In the genomic region with DNA sequence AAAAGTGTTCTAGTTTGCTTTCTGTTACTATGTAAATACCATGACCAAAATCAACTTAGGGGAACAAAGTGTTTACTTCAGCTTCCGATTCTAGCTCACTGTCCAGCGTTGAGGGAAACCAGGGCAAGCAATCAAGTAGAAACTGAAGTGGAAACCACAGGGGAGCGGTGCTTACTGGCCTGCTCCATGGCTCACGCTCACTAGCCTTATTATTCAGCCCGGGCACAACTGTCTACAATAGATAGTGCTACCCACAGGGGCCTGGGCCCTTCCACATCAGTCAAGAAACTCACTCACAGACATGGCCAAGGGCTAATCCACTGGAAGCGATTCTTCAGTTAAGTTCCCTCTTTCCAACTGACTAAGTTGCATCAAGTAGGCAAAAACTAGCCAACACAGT, we compare ENCODE assay signal across 14 mouse cellular contexts. TPM values are rescaled to one million over a fixed set of nuclear protein-coding genes. Genes with fewer than 3 reads are reported as not detected.
DNase-seq lines count a peak whose midpoint lies in the region; ATAC-seq and TF ChIP-seq lines count a peak whose summit lies in the region.
"Had no signal": no experiment of that assay in that cellular context is flagged by ENCODE, and none has a peak within 500 bp of the region (broad histone marks: within the 10 kb centered on the region; RNA-seq: fewer than 3 reads in every experiment).

No protein-coding gene starts in this region.

- H3K4me2 ChIP-seq in stomach, postnatal 0 days (replicated peaks; ENCODE audit: low read depth) = peak overlapping the region; percentile 76

- DNase-seq in gastrocnemius, adult 2 months = no peak
- no peak for DNase-seq in gastrocnemius, postnatal 36 days
- peak; percentile 13 for DNase-seq in retina, embryonic 14.5 days (ENCODE audit: low spot score)
- no peak for DNase-seq in retina, postnatal 1 day
- DNase-seq in liver, adult 2 months (ENCODE audit: extremely low read depth, low read depth, low spot score) = peak; percentile 59
- DNase-seq in stomach, postnatal 0 days (ENCODE audit: low spot score) = no peak
- DNase-seq in layer of hippocampus, postnatal 25 days (ENCODE audit: extremely low spot score in 1 of 2, low spot score in 1 of 2) = no peak
- DNase-seq: B cell, adult 2 months; gastrocnemius, postnatal 10 days; lung, adult 2 months had no signal

- no peak for TF ChIP-seq CTCF in gastrocnemius, adult 2 months (IDR thresholded peaks at IDR 0.05)
- no peak for TF ChIP-seq CTCF in liver, adult 2 months (IDR thresholded peaks at IDR 0.05; ENCODE audit: low read depth, low read length)
- TF ChIP-seq CTCF in stomach, postnatal 0 days (IDR thresholded peaks at IDR 0.05; ENCODE audit: low read depth) = no peak

- H3K9ac ChIP-seq in liver, adult 2 months (ENCODE audit: low read depth, low read length) = peak overlapping the region; percentile 32
- H3K9ac ChIP-seq in stomach, postnatal 0 days (ENCODE audit: low read length) = no peak overlapping the region
- H3K9ac ChIP-seq: forebrain, embryonic 12.5 days; midbrain, embryonic 15.5 days had no signal

- H3K27ac ChIP-seq in gastrocnemius, adult 2 months = peak overlapping the region; percentile 98
- H3K27ac ChIP-seq in liver, adult 2 months (replicated peaks; ENCODE audit: insufficient read depth, low read depth, low read length) = peak overlapping the region; percentile 77
- H3K27ac ChIP-seq in stomach, postnatal 0 days (replicated peaks) = no peak overlapping the region
- H3K27ac ChIP-seq: forebrain, embryonic 12.5 days; midbrain, embryonic 15.5 days had no signal

- intact Hi-C loops in gastrocnemius, adult 2 months (cut with DNase I) = no loop called here
- intact Hi-C loops in gastrocnemius, postnatal 36 days (cut with DNase I) = no loop called here

- no peak for ATAC-seq in stomach, postnatal 0 days (ENCODE audit: low FRiP score, low TSS enrichment)
- no peak for ATAC-seq in erythroid progenitor cell, adult 5-6 weeks (replicated peaks; ENCODE audit: low FRiP score, poor library complexity, severe bottlenecking)
- ATAC-seq: midbrain, embryonic 15.5 days had no signal

- H3K4me1 ChIP-seq in liver, adult 2 months (ENCODE audit: control insufficient read depth, insufficient read depth, low read length) = peaks cover 6% of the 10 kb centered on the region
- H3K4me1 ChIP-seq in stomach, postnatal 0 days (replicated peaks; ENCODE audit: control insufficient read depth, insufficient read depth) = peaks cover 5% of the 10 kb centered on the region

- TF ChIP-seq EP300 in stomach, postnatal 0 days (optimal IDR thresholded peaks at IDR 0.05) = no peak

- peaks cover 36% of the 10 kb centered on the region for H3K36me3 ChIP-seq in liver, adult 2 months (ENCODE audit: control insufficient read depth, insufficient read depth, low read length)
- peaks cover 19% of the 10 kb centered on the region for H3K36me3 ChIP-seq in stomach, postnatal 0 days (ENCODE audit: control insufficient read depth, insufficient read depth, low read length)

- no peak for TF ChIP-seq POLR2A in liver, adult 2 months (IDR thresholded peaks at IDR 0.05; ENCODE audit: extremely low read depth, insufficient read depth, low read length)

- WGBS in liver, adult 2 months = 16% methylated on average over 6 of the region's 6 CpGs
- WGBS in stomach, postnatal 0 days = 58% methylated on average over 6 of the region's 6 CpGs

- H3K4me3 ChIP-seq in gastrocnemius, adult 2 months = peak overlapping the region; percentile 77
- H3K4me3 ChIP-seq in liver, adult 2 months (ENCODE audit: insufficient read depth, low read depth, low read length) = peak overlapping the region; percentile 15
- H3K4me3 ChIP-seq in stomach, postnatal 0 days (ENCODE audit: low read depth, low read length) = no peak overlapping the region
- H3K4me3 ChIP-seq: midbrain, embryonic 15.5 days had no signal

- no peaks in the 10 kb centered on the region for H3K27me3 ChIP-seq in liver, adult 2 months (ENCODE audit: control insufficient read depth, insufficient read depth, low read length)
- H3K27me3 ChIP-seq in stomach, postnatal 0 days (ENCODE audit: control insufficient read depth, insufficient read depth, low read length) = no peaks in the 10 kb centered on the region
- H3K27me3 ChIP-seq: forebrain, embryonic 12.5 days; midbrain, embryonic 15.5 days had no signal

- H3K9me3 ChIP-seq in stomach, postnatal 0 days (ENCODE audit: control insufficient read depth, low read length) = no peaks in the 10 kb centered on the region
- H3K9me3 ChIP-seq: forebrain, embryonic 12.5 days; midbrain, embryonic 15.5 days had no signal

- H3K79me2 ChIP-seq in liver, adult 2 months (ENCODE audit: control insufficient read depth, insufficient read depth, low read length) = peaks cover 8% of the 10 kb centered on the region; the same call in 1 of the 2 replicates

RNA-seq across cellular contexts. Expression of a gene that starts 2.1 kb away (rescaled TPM):
- 100 to 1,000 TPM; 269 to 419 TPM for total RNA-seq in gastrocnemius, adult 2 months (2021)
- 100 to 1,000 TPM; 313 to 336 TPM for total RNA-seq in gastrocnemius, postnatal 36 days (2021)
- 339 and 354 TPM in 2 replicates for total RNA-seq in liver, adult 2 months (2014; rRNA removed)
- polyA plus RNA-seq in liver, adult 2 months (2012; rRNA removed) = 363 and 441 TPM in 2 replicates
- polyA plus RNA-seq in stomach, postnatal 0 days (2015; fragmentation: Nextera tagmentation; extraction: Ambion mirVana) = 425 and 428 TPM in 2 replicates
- 100 to 1,000 TPM; 117 to 132 TPM for total RNA-seq in layer of hippocampus, postnatal 25 days (2021)
- 79.6 and 82.2 TPM in 2 replicates for total RNA-seq in erythroid progenitor cell, adult 5-6 weeks (2015; ENCODE audit: low replicate concordance)
- 43.1 and 59.0 TPM in 2 replicates for total RNA-seq in erythroid progenitor cell, adult 5-6 weeks (2017; ENCODE audit: low replicate concordance)

RNA-seq across cellular contexts. Expression of a gene that starts 2.2 kb away (rescaled TPM):
- 100 to 1,000 TPM; 211 to 231 TPM for total RNA-seq in gastrocnemius, adult 2 months (2021)
- total RNA-seq in gastrocnemius, postnatal 36 days (2021) = 100 to 1,000 TPM; 184 to 202 TPM
- total RNA-seq in liver, adult 2 months (2014; rRNA removed) = 179 and 215 TPM in 2 replicates
- polyA plus RNA-seq in liver, adult 2 months (2012; rRNA removed) = 63.0 and 81.3 TPM in 2 replicates
- 252 and 278 TPM in 2 replicates for polyA plus RNA-seq in stomach, postnatal 0 days (2015; fragmentation: Nextera tagmentation; extraction: Ambion mirVana)
- total RNA-seq in layer of hippocampus, postnatal 25 days (2021) = 100 to 1,000 TPM; 237 to 253 TPM
- total RNA-seq in erythroid progenitor cell, adult 5-6 weeks (2015; ENCODE audit: low replicate concordance) = 29.6 and 98.1 TPM in 2 replicates
- total RNA-seq in erythroid progenitor cell, adult 5-6 weeks (2017; ENCODE audit: low replicate concordance) = 22.5 and 77.4 TPM in 2 replicates

RNA-seq across cellular contexts. Expression of a gene that starts 15.6 kb away (rescaled TPM):
- total RNA-seq in gastrocnemius, adult 2 months (2021) = under 1 TPM; 0.53 to 0.61 TPM
- total RNA-seq in gastrocnemius, postnatal 36 days (2021) = under 1 TPM in 1 of 2 experiments, not detected in 1; 0.96 TPM
- 0.74 and 1.0 TPM in 2 replicates for total RNA-seq in liver, adult 2 months (2014; rRNA removed)
- 0.24 and 0.47 TPM in 2 replicates for polyA plus RNA-seq in liver, adult 2 months (2012; rRNA removed)
- 2.2 and 3.2 TPM in 2 replicates for polyA plus RNA-seq in stomach, postnatal 0 days (2015; fragmentation: Nextera tagmentation; extraction: Ambion mirVana)
- total RNA-seq in layer of hippocampus, postnatal 25 days (2021) = 1 to 10 TPM; 3.3 to 3.4 TPM
- total RNA-seq in erythroid progenitor cell, adult 5-6 weeks (2015; ENCODE audit: low replicate concordance) = not detected in 2 replicates
- total RNA-seq in erythroid progenitor cell, adult 5-6 weeks (2017; ENCODE audit: low replicate concordance) = 0.64 TPM in 1 of 2 replicates, not detected in the other

RNA-seq across cellular contexts. Expression of a gene that starts 15.7 kb away (rescaled TPM):
- 10 to 100 TPM; 11.1 to 11.7 TPM for total RNA-seq in gastrocnemius, adult 2 months (2021)
- total RNA-seq in gastrocnemius, postnatal 36 days (2021) = 10 to 100 TPM in 1 of 2 experiments, 1 to 10 TPM in 1; 8.1 to 11.4 TPM
- 4.0 and 5.8 TPM in 2 replicates for total RNA-seq in liver, adult 2 months (2014; rRNA removed)
- 2.6 and 2.8 TPM in 2 replicates for polyA plus RNA-seq in liver, adult 2 months (2012; rRNA removed)
- 14.3 and 16.1 TPM in 2 replicates for polyA plus RNA-seq in stomach, postnatal 0 days (2015; fragmentation: Nextera tagmentation; extraction: Ambion mirVana)
- 10 to 100 TPM; 19.3 to 22.8 TPM for total RNA-seq in layer of hippocampus, postnatal 25 days (2021)
- total RNA-seq in erythroid progenitor cell, adult 5-6 weeks (2015; ENCODE audit: low replicate concordance) = 11.3 and 16.9 TPM in 2 replicates
- 7.2 and 11.9 TPM in 2 replicates for total RNA-seq in erythroid progenitor cell, adult 5-6 weeks (2017; ENCODE audit: low replicate concordance)

RNA-seq across cellular contexts. Expression of a gene that starts 40.4 kb away (rescaled TPM):
- not detected for total RNA-seq in gastrocnemius, adult 2 months (2021)
- not detected for total RNA-seq in gastrocnemius, postnatal 36 days (2021)
- total RNA-seq in liver, adult 2 months (2014; rRNA removed) = 0.20 and 0.55 TPM in 2 replicates
- 0.16 TPM in 1 of 2 replicates, not detected in the other for polyA plus RNA-seq in liver, adult 2 months (2012; rRNA removed)
- polyA plus RNA-seq in stomach, postnatal 0 days (2015; fragmentation: Nextera tagmentation; extraction: Ambion mirVana) = not detected in 2 replicates
- total RNA-seq in layer of hippocampus, postnatal 25 days (2021) = not detected
- not detected in 2 replicates for total RNA-seq in erythroid progenitor cell, adult 5-6 weeks (2015; ENCODE audit: low replicate concordance)
- not detected in 2 replicates for total RNA-seq in erythroid progenitor cell, adult 5-6 weeks (2017; ENCODE audit: low replicate concordance)
- total RNA-seq: gastrocnemius, postnatal 10 days had no signal
- polyA plus RNA-seq: cortical plate, adult 2 months; lung, adult 2 months had no signal

Comparison
In these comparisons a context has a peak if more than half of its experiments do, and no peak if none do; other contexts are left out.
1. DNase-seq: peak in retina, embryonic 14.5 days (single experiment) and liver, adult 2 months (single experiment); none in gastrocnemius, adult 2 months (single experiment), gastrocnemius, postnatal 36 days (0 of 2), retina, postnatal 1 day (single experiment), stomach, postnatal 0 days (single experiment) and layer of hippocampus, postnatal 25 days (0 of 2).